Mouse (Mus musculus): Measurements from ENCODE around the gene St3gal6. TPM values are rescaled to one million over a fixed set of nuclear protein-coding genes. Genes with fewer than 3 reads are reported as not detected.

The St3gal6 gene
- polyA plus RNA-seq, 1 experiment from 2014 or later, result 14.7 TPM

GRCm38 (mm10) chr16:58536076-58536475, 12.0 kb upstream of the St3gal6 start:
- no peaks in the 10 kb centered on the region for H3K27me3 ChIP-seq (ENCODE audit: control insufficient read depth, insufficient read depth, low read length)
- ATAC-seq (ENCODE audit: insufficient read depth, low FRiP score), result no peak
- no peak overlapping the region for H3K27ac ChIP-seq (ENCODE audit: low read length)
- no peak overlapping the region for H3K4me2 ChIP-seq (ENCODE audit: low read depth, low read length)
- no peaks in the 10 kb centered on the region for H3K4me1 ChIP-seq (ENCODE audit: control insufficient read depth, insufficient read depth, low read length)
- H3K36me3 ChIP-seq (ENCODE audit: control insufficient read depth, insufficient read depth, low read length), result no peaks in the 10 kb centered on the region
- 66% methylated on average over 2 of the region's 2 CpGs for WGBS
- H3K4me3 ChIP-seq (replicated peaks; ENCODE audit: low read length), result no peak overlapping the region
- H3K9me3 ChIP-seq (replicated peaks; ENCODE audit: control insufficient read depth, low read length), result no peaks in the 10 kb centered on the region
- no peak overlapping the region for H3K9ac ChIP-seq (ENCODE audit: low read length)

DNA sequence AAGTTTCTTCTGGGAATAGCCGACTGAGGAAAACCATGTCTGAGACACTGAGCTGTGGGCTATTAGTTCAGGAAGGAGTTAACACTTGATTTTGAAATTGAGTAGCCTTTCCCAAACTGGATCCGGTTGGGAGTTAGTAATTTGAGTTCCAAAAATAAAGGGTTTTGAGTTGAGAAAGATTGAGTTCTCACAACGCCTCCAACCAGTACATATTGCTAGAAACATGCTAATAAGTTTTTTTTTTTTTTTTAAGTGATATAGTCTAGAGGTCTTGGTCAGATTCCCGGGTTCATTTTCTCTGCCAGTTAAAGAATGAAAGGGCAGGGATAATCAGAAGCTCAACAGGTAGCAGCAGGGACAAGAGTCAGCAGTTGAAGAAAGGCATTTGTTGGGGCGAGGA, 11.2 kb upstream of the St3gal6 start:
- no peak overlapping the region for H3K4me2 ChIP-seq (ENCODE audit: low read depth, low read length)
- H3K4me1 ChIP-seq (ENCODE audit: control insufficient read depth, insufficient read depth, low read length), result no peaks in the 10 kb centered on the region
- no peak overlapping the region for H3K27ac ChIP-seq (ENCODE audit: low read length)
- H3K36me3 ChIP-seq (ENCODE audit: control insufficient read depth, insufficient read depth, low read length), result no peaks in the 10 kb centered on the region
- no peak for ATAC-seq (ENCODE audit: insufficient read depth, low FRiP score)
- 70% methylated on average over 5 of the region's 5 CpGs for WGBS
- H3K4me3 ChIP-seq (replicated peaks; ENCODE audit: low read length), result no peak overlapping the region
- no peaks in the 10 kb centered on the region for H3K27me3 ChIP-seq (ENCODE audit: control insufficient read depth, insufficient read depth, low read length)
- H3K9me3 ChIP-seq (replicated peaks; ENCODE audit: control insufficient read depth, low read length), result no peaks in the 10 kb centered on the region
- H3K9ac ChIP-seq (ENCODE audit: low read length), result no peak overlapping the region

DNA sequence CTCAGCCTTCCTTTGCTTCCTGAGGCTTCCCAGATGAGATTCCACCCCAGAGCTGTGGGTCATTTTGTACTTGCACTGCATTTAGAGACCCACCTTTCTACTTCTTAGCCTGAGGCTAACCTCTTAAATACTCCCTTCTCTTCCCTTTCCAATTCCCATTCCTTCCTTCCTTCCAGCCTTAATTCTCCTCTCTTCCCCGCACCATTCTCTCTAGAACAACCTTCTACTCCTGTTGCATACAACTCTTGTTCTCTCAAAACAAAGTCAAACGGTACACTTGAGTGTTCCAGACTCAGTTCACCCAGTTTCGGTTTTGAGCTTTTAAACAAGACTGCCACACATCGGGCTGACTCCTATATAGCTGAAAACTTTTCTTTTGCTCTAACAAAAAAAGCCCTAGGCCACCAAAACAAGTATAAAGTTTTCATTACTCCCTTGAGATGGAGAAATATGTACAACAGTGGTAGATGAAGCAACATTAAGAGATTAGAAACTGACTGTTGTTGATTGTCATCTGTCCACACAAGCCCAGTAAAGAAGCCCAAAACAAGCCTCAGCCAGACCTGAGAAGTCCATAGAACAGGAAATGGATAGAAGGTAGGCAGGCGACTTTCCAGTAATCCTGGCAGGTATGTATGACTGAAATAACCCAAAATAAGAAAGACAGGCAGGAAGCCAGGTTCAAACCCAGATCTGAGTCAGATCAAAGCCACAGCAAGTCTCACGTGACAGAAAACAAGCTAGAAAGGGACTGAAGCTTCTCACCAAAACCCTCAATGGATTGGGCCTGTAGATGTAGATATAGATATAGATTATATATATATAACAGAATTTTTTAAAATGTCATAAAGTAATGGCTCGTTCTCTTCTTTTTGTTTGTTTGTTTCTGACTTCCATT, 10.5 kb upstream of the St3gal6 start:
- WGBS, result 82% methylated on average over 7 of the region's 7 CpGs

DNA sequence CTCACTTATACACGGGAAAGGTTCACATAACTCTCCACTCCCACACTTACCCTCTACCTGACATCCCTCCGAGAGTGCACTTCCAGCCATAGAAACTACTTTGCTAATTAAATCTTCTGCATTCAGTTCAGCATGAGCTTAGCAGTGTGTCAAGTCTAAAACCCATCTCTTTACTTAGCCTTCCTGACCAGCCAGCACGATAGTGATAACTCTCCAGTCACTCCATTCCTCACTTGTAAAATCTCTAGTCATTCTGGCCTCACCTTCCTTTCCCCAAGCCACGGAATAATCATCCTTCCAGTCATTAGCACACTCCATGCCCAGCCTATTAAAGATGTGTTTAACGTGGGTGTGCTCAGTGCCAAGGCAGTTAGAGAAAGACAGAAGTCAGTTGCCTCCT, 9.7 kb upstream of the St3gal6 start:
- no peak for ATAC-seq (ENCODE audit: insufficient read depth, low FRiP score)
- Histone ChIP-seq H3K27me3 (ENCODE audit: control insufficient read depth, insufficient read depth, low read length) (no peaks in the 10 kb centered on the region), H3K27ac (ENCODE audit: low read length) (no peak overlapping the region), H3K36me3 (ENCODE audit: control insufficient read depth, insufficient read depth, low read length) (no peaks in the 10 kb centered on the region), H3K9me3 (replicated peaks; ENCODE audit: control insufficient read depth, low read length) (no peaks in the 10 kb centered on the region), H3K9ac (ENCODE audit: low read length) (no peak overlapping the region), H3K4me2 (ENCODE audit: low read depth, low read length) (no peak overlapping the region), H3K4me1 (ENCODE audit: control insufficient read depth, insufficient read depth, low read length) (no peaks in the 10 kb centered on the region), H3K4me3 (replicated peaks; ENCODE audit: low read length) (no peak overlapping the region)
- 67% methylated on average over 5 of the region's 5 CpGs for WGBS

More for the DNA sequence above, 10.5 kb upstream of the St3gal6 start:
- Histone ChIP-seq H3K9ac (ENCODE audit: low read length) (no peak overlapping the region), H3K4me2 (ENCODE audit: low read depth, low read length) (no peak overlapping the region), H3K27ac (ENCODE audit: low read length) (no peak overlapping the region), H3K9me3 (replicated peaks; ENCODE audit: control insufficient read depth, low read length) (no peaks in the 10 kb centered on the region), H3K4me3 (replicated peaks; ENCODE audit: low read length) (no peak overlapping the region), H3K27me3 (ENCODE audit: control insufficient read depth, insufficient read depth, low read length) (no peaks in the 10 kb centered on the region), H3K4me1 (ENCODE audit: control insufficient read depth, insufficient read depth, low read length) (no peaks in the 10 kb centered on the region), H3K36me3 (ENCODE audit: control insufficient read depth, insufficient read depth, low read length) (no peaks in the 10 kb centered on the region)
- no peak for ATAC-seq (ENCODE audit: insufficient read depth, low FRiP score)

DNA sequence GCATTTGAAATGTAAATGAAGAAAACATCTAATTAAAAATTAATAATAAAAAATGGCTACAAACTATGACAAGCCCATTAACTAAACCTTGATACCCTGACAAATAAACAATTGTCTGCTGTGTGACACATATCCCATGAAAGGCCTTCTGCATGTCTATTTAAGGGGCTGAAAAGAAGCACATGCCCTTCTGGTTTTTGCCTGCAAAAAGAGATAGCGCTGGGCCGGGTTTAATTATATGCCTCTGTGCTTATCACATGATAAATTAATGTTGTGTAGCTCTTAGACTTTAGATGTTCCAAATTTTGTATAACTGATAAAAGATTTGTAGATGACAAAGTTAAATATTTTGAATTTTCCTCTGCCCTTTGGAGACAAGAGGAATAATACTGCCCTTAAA, 9.2 kb upstream of the St3gal6 start:
- no peaks in the 10 kb centered on the region for H3K4me1 ChIP-seq (ENCODE audit: control insufficient read depth, insufficient read depth, low read length)
- H3K4me2 ChIP-seq (ENCODE audit: low read depth, low read length), result no peak overlapping the region
- no peak overlapping the region for H3K27ac ChIP-seq (ENCODE audit: low read length)
- no peak overlapping the region for H3K4me3 ChIP-seq (replicated peaks; ENCODE audit: low read length)
- H3K9ac ChIP-seq (ENCODE audit: low read length), result no peak overlapping the region
- no peaks in the 10 kb centered on the region for H3K27me3 ChIP-seq (ENCODE audit: control insufficient read depth, insufficient read depth, low read length)
- H3K36me3 ChIP-seq (ENCODE audit: control insufficient read depth, insufficient read depth, low read length), result no peaks in the 10 kb centered on the region
- no peak for ATAC-seq (ENCODE audit: insufficient read depth, low FRiP score)
- WGBS, result 80% methylated on average over 2 of the region's 2 CpGs
- no peaks in the 10 kb centered on the region for H3K9me3 ChIP-seq (replicated peaks; ENCODE audit: control insufficient read depth, low read length)

GRCm38 (mm10) chr16:58532511-58532910, 8.5 kb upstream of the St3gal6 start:
- H3K27me3 ChIP-seq (ENCODE audit: control insufficient read depth, insufficient read depth, low read length), result no peaks in the 10 kb centered on the region
- no peaks in the 10 kb centered on the region for H3K4me1 ChIP-seq (ENCODE audit: control insufficient read depth, insufficient read depth, low read length)
- no peak for ATAC-seq (ENCODE audit: insufficient read depth, low FRiP score)
- no peaks in the 10 kb centered on the region for H3K36me3 ChIP-seq (ENCODE audit: control insufficient read depth, insufficient read depth, low read length)
- H3K27ac ChIP-seq (ENCODE audit: low read length), result no peak overlapping the region
- no peak overlapping the region for H3K4me3 ChIP-seq (replicated peaks; ENCODE audit: low read length)
- H3K4me2 ChIP-seq (ENCODE audit: low read depth, low read length), result no peak overlapping the region
- H3K9me3 ChIP-seq (replicated peaks; ENCODE audit: control insufficient read depth, low read length), result no peaks in the 10 kb centered on the region
- WGBS, result 66% methylated on average over 3 of the region's 3 CpGs
- no peak overlapping the region for H3K9ac ChIP-seq (ENCODE audit: low read length)

DNA sequence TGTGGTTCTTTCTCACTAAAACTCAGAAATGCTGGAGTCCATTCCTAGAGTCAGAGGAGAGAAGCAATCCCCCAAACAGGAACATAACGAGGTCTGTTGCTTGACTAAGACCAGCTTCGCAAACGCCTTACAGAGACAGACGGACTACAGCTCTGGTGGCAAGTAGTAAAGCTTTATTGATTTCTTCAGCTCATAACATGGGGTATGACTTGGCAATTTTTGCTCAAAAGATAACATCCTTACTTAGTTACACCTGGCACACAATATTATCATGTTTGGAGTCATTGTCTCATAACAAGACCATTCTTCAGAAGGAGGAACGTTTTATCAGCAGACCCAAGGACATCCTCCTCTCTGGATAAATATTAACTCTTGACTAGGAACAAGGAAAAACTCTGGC, 3.8 kb upstream of the St3gal6 start:
- 67% methylated on average over 5 of the region's 5 CpGs for WGBS
- Histone ChIP-seq H3K9me3 (replicated peaks; ENCODE audit: control insufficient read depth, low read length) (no peaks in the 10 kb centered on the region), H3K9ac (ENCODE audit: low read length) (no peak overlapping the region), H3K27me3 (ENCODE audit: control insufficient read depth, insufficient read depth, low read length) (no peaks in the 10 kb centered on the region), H3K36me3 (ENCODE audit: control insufficient read depth, insufficient read depth, low read length) (no peaks in the 10 kb centered on the region), H3K27ac (ENCODE audit: low read length) (no peak overlapping the region), H3K4me3 (replicated peaks; ENCODE audit: low read length) (no peak overlapping the region), H3K4me2 (ENCODE audit: low read depth, low read length) (no peak overlapping the region), H3K4me1 (ENCODE audit: control insufficient read depth, insufficient read depth, low read length) (no peaks in the 10 kb centered on the region)
- ATAC-seq (ENCODE audit: insufficient read depth, low FRiP score), result no peak

- no peaks in the 10 kb centered on the region for H3K9me3 ChIP-seq (replicated peaks; ENCODE audit: control insufficient read depth, low read length)
- no peak overlapping the region for H3K4me3 ChIP-seq (replicated peaks; ENCODE audit: low read length)
- H3K27ac ChIP-seq (ENCODE audit: low read length), result no peak overlapping the region
- H3K27me3 ChIP-seq (ENCODE audit: control insufficient read depth, insufficient read depth, low read length), result no peaks in the 10 kb centered on the region
- no peaks in the 10 kb centered on the region for H3K36me3 ChIP-seq (ENCODE audit: control insufficient read depth, insufficient read depth, low read length)
- H3K4me2 ChIP-seq (ENCODE audit: low read depth, low read length), result no peak overlapping the region
- peaks cover 4% of the 10 kb centered on the region; the same call in 1 of the 2 replicates for H3K4me1 ChIP-seq (ENCODE audit: control insufficient read depth, insufficient read depth, low read length)
- 70% methylated on average over 6 of the region's 6 CpGs for WGBS
- H3K9ac ChIP-seq (ENCODE audit: low read length), result no peak overlapping the region
- no peak for ATAC-seq (ENCODE audit: insufficient read depth, low FRiP score)
These were observed 2.7 kb upstream of the St3gal6 start for GRCm38 (mm10) chr16:58526729-58527128.

- no peak overlapping the region for H3K27ac ChIP-seq (ENCODE audit: low read length)
- H3K4me3 ChIP-seq (replicated peaks; ENCODE audit: low read length), result no peak overlapping the region
- peaks cover 4% of the 10 kb centered on the region; the same call in 1 of the 2 replicates for H3K4me1 ChIP-seq (ENCODE audit: control insufficient read depth, insufficient read depth, low read length)
- H3K4me2 ChIP-seq (ENCODE audit: low read depth, low read length), result no peak overlapping the region
- H3K27me3 ChIP-seq (ENCODE audit: control insufficient read depth, insufficient read depth, low read length), result no peaks in the 10 kb centered on the region
- H3K9ac ChIP-seq (ENCODE audit: low read length), result no peak overlapping the region
- no peaks in the 10 kb centered on the region for H3K36me3 ChIP-seq (ENCODE audit: control insufficient read depth, insufficient read depth, low read length)
- ATAC-seq (ENCODE audit: insufficient read depth, low FRiP score), result no peak
- H3K9me3 ChIP-seq (replicated peaks; ENCODE audit: control insufficient read depth, low read length), result no peaks in the 10 kb centered on the region
These were observed 1.8 kb upstream of the St3gal6 start for GRCm38 (mm10) chr16:58525832-58526231.
